Mouse (Mus musculus) CH12.LX (cell line): Measurements from ENCODE around the gene BC107364. TPM values are rescaled to one million over a fixed set of nuclear protein-coding genes. Genes with fewer than 3 reads are reported as not detected.
A peak's percentile ranks its signal among the peaks of the same experiment; 100 is the strongest.
"Not testable (repeated sequence)": the region's sequence is repeated elsewhere in the genome, so short reads cannot be mapped to it uniquely, and the experiment has no call there.

Experiments
- DNase-seq: peaks from one replicate; pipeline ENCODE4 v3.0.0-alpha.2; 2013; ENCODE audit errors: extremely low read depth
- H3K27ac ChIP-seq: 2 replicates; pipeline ENCODE4 v1.5.1; 2012; ENCODE audit warnings: low read depth, mild to moderate bottlenecking, control low read depth, moderate library complexity; ENCODE audit not compliant: insufficient read depth
- H3K27me3 ChIP-seq: replicated peaks from 2 replicates; pipeline ENCODE3; 2012; ENCODE audit warnings: inconsistent platforms
- H3K36me3 ChIP-seq, 2 experiments: replicated peaks in 1 of 2; 2 replicates each; pipeline versions ENCODE3 to v1.6.1; 2012; ENCODE audit warnings: inconsistent platforms in 1 of 2, low read length in 1 of 2, mild to moderate bottlenecking in 1 of 2, mixed read lengths in 1 of 2, moderate library complexity in 1 of 2; ENCODE audit not compliant: control insufficient read depth in 1 of 2, insufficient read depth in 1 of 2
- H3K4me1 ChIP-seq, 2 experiments: 2 replicates each; pipeline ENCODE4 v1.6.1; 2012; ENCODE audit warnings: inconsistent platforms in 1 of 2, moderate library complexity in 1 of 2; ENCODE audit not compliant: insufficient read depth in 2 of 2, control insufficient read depth in 1 of 2
- H3K4me2 ChIP-seq: 2 replicates; pipeline ENCODE4 v1.6.1; 2012; ENCODE audit warnings: low read depth, mild to moderate bottlenecking, control low read depth; ENCODE audit not compliant: poor library complexity, insufficient read depth, severe bottlenecking
- H3K4me3 ChIP-seq, 3 experiments: fragments of 150-350 bp in 1 of 3; sonication (generic) in 1 of 3; replicated peaks in 1 of 3; 2 replicates each; pipeline versions ENCODE3 to v1.5.1; 2011 to 2012; ENCODE audit warnings: low read depth in 2 of 3, low read length in 2 of 3, mild to moderate bottlenecking in 2 of 3, moderate library complexity in 2 of 3, control low read depth in 1 of 3, improper control_type of control experiment in 1 of 3, inconsistent platforms in 1 of 3, mixed read lengths in 1 of 3; ENCODE audit not compliant: poor library complexity in 1 of 3
- H3K79me2 ChIP-seq: replicated peaks from 2 replicates; pipeline ENCODE4 v1.6.1; 2012; ENCODE audit warnings: mild to moderate bottlenecking, moderate library complexity; ENCODE audit not compliant: control insufficient read depth, poor library complexity, insufficient read depth, severe bottlenecking; ENCODE audit errors: extremely low read depth
- H3K9ac ChIP-seq: 2 replicates; pipeline ENCODE4 v1.6.1; 2012; ENCODE audit warnings: low read depth, mild to moderate bottlenecking, control low read depth, moderate library complexity; ENCODE audit not compliant: insufficient read depth
- H3K9me3 ChIP-seq: replicated peaks from 2 replicates; pipeline ENCODE3; 2012; ENCODE audit warnings: low read length, inconsistent platforms, mixed read lengths
- BHLHE40 ChIP-seq: IDR thresholded peaks from 2 replicates; pipeline ENCODE4 v1.6.1; 2011; ENCODE audit warnings: mild to moderate bottlenecking, low read depth, low read length, improper control_type of control experiment
- CHD1 ChIP-seq: IDR thresholded peaks from 2 replicates; pipeline ENCODE4 v1.6.1; 2012; ENCODE audit warnings: low read depth, low read length, improper control_type of control experiment, inconsistent platforms
- CHD2 ChIP-seq: IDR thresholded peaks from 2 replicates; pipeline ENCODE4 v1.6.1; 2011; ENCODE audit warnings: low read length, improper control_type of control experiment
- E2F4 ChIP-seq: IDR thresholded peaks from 2 replicates; pipeline ENCODE4 v1.6.1; 2011; ENCODE audit warnings: low read depth, low read length, improper control_type of control experiment; ENCODE audit not compliant: insufficient replicate concordance
- ELF1 ChIP-seq: IDR thresholded peaks from 2 replicates; pipeline ENCODE4 v1.6.1; 2014; ENCODE audit warnings: low read depth, mild to moderate bottlenecking, inconsistent platforms, low read length, improper control_type of control experiment
- EP300 ChIP-seq: IDR thresholded peaks from 2 replicates; pipeline ENCODE4 v1.6.1; 2011; ENCODE audit warnings: low read length, improper control_type of control experiment
- JUN ChIP-seq: IDR thresholded peaks from 2 replicates; pipeline ENCODE4 v1.6.1; 2011; ENCODE audit warnings: low read depth, mild to moderate bottlenecking, low read length, improper control_type of control experiment, moderate library complexity; ENCODE audit not compliant: insufficient read depth
- KAT2A ChIP-seq: IDR thresholded peaks from 2 replicates; pipeline ENCODE4 v1.6.1; 2012; ENCODE audit warnings: low read length, improper control_type of control experiment, inconsistent platforms; ENCODE audit not compliant: insufficient replicate concordance
- MAFK ChIP-seq: IDR thresholded peaks from 2 replicates; pipeline ENCODE4 v1.6.1; 2011; ENCODE audit warnings: low read length, improper control_type of control experiment; ENCODE audit not compliant: insufficient replicate concordance
- MEF2A ChIP-seq: IDR thresholded peaks from 2 replicates; pipeline ENCODE4 v1.6.1; 2014; ENCODE audit warnings: low read depth, mild to moderate bottlenecking, inconsistent platforms, low read length, improper control_type of control experiment, borderline replicate concordance
- MYC ChIP-seq: IDR thresholded peaks from 2 replicates; pipeline ENCODE4 v1.6.1; 2011; ENCODE audit warnings: low read depth, mild to moderate bottlenecking, improper control_type of control experiment, low read length
- NELFE ChIP-seq: IDR thresholded peaks from 2 replicates; pipeline ENCODE4 v1.6.1; 2011; ENCODE audit warnings: low read depth, low read length, improper control_type of control experiment
- NRF1 ChIP-seq: IDR thresholded peaks from 2 replicates; pipeline ENCODE4 v1.6.1; 2014; ENCODE audit warnings: low read depth, mild to moderate bottlenecking, inconsistent platforms, low read length, improper control_type of control experiment, moderate library complexity
- PAX5 ChIP-seq: IDR thresholded peaks from 2 replicates; pipeline ENCODE4 v1.6.1; 2012; ENCODE audit warnings: low read length, inconsistent platforms, mixed read lengths
- POLR2AphosphoS2 ChIP-seq: IDR thresholded peaks from 2 replicates; pipeline ENCODE4 v1.6.1; 2011; ENCODE audit warnings: low read depth, low read length, improper control_type of control experiment
- RCOR1 ChIP-seq: conservative IDR thresholded peaks from 2 replicates; pipeline ENCODE4 v1.6.1; 2012; ENCODE audit warnings: low read depth, mild to moderate bottlenecking, inconsistent platforms, low read length, improper control_type of control experiment
- SIN3A ChIP-seq: IDR thresholded peaks from 2 replicates; pipeline ENCODE4 v1.6.1; 2012; ENCODE audit warnings: low read length, improper control_type of control experiment, inconsistent platforms
- TBP ChIP-seq: conservative IDR thresholded peaks from 2 replicates; pipeline ENCODE4 v1.6.1; 2011; ENCODE audit warnings: low read depth, low read length, improper control_type of control experiment
- USF2 ChIP-seq: conservative IDR thresholded peaks from 2 replicates; pipeline ENCODE4 v1.6.1; 2011; ENCODE audit warnings: low read depth, low read length, improper control_type of control experiment
- ZC3H11A ChIP-seq: IDR thresholded peaks from 2 replicates; pipeline ENCODE4 v1.6.1; 2012; ENCODE audit warnings: low read depth, mild to moderate bottlenecking, inconsistent platforms, low read length, improper control_type of control experiment
- ZKSCAN1 ChIP-seq: IDR thresholded peaks from 2 replicates; pipeline ENCODE4 v1.6.1; 2012; ENCODE audit warnings: low read depth, inconsistent platforms, low read length, improper control_type of control experiment, borderline replicate concordance
- dilution Hi-C: fragments of 300-500 bp; cut with MboI; formaldehyde crosslinking; loops from 2 replicates; pipeline ENCODE4 v1.14.3; 2020; ENCODE audit warnings: low sequenced_read_pairs; ENCODE audit not compliant: extremely low pct_unique_long_range_greater_than_20kb, extremely low pct_ligation_motif_present
- in situ Hi-C: fragments of 300-500 bp; cut with MboI; formaldehyde crosslinking; loops from 3 replicates; pipeline ENCODE4 v1.14.3; 2019; ENCODE audit warnings: low sequenced_read_pairs, low pct_ligation_motif_present, low pct_unique_long_range_greater_than_20kb, mixed read lengths
- polyA plus RNA-seq: library from polyadenylated mRNA; unstranded; fragments of >175 nt; gene quantifications from 2 replicates; pipeline ENCODE4 v1.2.1, GENCODE M21; 2012; ENCODE audit warnings: low read depth; ENCODE audit not compliant: insufficient read length
- total RNA-seq, 2 experiments: library from RNA; depleted of rRNA; stranded (reverse); fragments of 300-350 nt in 1 of 2; fragments of >200 nt in 1 of 2; gene quantifications; 2 replicates each; pipeline ENCODE4 v1.2.3; 2012 to 2014

BC107364 gene
- total and polyA plus RNA-seq, 3 experiments: 0.13 TPM; not detected in 2

DNA sequence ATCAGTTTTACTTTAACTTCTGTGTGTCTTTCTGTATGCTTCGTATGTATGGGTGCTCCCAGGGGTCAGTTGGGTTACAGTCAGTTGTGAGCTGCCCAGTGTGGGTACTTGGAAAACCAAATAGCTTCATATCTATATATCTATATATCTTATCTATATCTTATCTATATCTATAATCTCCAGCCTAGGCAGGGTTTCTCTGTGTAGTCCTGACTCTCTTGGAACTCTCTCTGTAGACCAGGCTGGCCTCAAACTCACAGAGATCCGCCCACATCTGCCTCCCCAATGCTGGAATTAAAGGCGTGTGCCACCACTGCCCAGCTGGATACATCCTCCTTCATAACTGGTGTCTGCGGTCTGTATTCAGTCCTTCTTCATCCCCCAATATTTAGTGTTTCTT is 25.8 kb downstream of the BC107364 start (continued):
- TF ChIP-seq JUN: no peak

DNA sequence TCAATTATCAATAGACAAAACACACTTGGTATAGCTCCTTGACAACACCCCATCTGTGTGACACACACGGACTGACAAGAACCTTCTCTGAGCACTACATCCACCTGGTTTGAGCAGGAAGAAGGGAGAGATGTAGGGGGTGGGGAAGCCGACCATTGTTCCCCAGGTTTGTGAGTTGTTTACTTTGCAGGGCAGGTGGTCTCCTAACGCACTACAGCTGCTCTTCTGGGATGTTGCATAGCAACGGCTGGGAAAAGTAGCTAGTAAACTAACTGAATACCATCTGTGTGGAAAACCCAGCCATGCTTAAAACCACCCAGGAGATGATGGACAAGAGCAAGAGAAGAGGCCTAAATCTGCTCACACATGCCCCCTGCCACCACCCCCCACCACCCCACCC is 27.7 kb downstream of the BC107364 start:
- dilution Hi-C loops, H3K9me3 ChIP-seq, H3K27ac ChIP-seq, in situ Hi-C loops, DNase-seq, H3K79me2 ChIP-seq, H3K36me3 ChIP-seq, H3K27me3 ChIP-seq, H3K9ac ChIP-seq: not testable (repeated sequence)
- Histone ChIP-seq H3K4me1 (peaks cover 7 to 30% of the 10 kb centered on the region in 2 experiments), H3K4me2 (peak overlapping the region; percentile 32), H3K4me3 (peak overlapping the region in 2 of 3 experiments; percentile 12 to 35)

DNA sequence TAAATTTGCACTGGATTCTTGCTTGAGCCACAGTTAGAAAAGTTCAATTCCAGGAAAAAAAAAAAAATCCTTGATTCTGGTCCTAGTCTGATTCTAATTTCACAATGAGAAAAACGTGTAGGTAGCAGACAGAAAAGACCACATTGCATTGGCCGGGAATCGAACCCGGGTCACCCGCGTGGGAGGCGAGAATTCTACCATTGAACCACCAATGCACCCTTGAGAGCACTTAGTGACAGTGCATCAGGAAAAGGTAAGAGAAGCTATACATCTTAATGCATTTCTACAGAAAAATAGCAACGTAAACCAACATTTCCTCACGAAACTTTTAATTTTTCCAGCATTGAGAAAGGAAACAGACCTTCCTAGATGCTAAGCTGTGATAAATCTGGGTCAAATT is 28.2 kb downstream of the BC107364 start:
- Histone ChIP-seq H3K27me3 (peaks cover 2% of the 10 kb centered on the region), H3K27ac (no peak overlapping the region)
- TF ChIP-seq RCOR1 (no peak), SIN3A (no peak), ZC3H11A (no peak), E2F4 (0 out of 2 replicates have a peak, but pooled peaks have one; percentile 47), JUN (no peak), KAT2A (0 out of 2 replicates have a peak, but pooled peaks have one; percentile 54), CHD2 (no peak), TBP (peak; percentile 100), USF2 (no peak), EP300 (no peak), MEF2A (no peak), CHD1 (no peak), MYC (no peak), MAFK (peak; percentile 96), NRF1 (peak; percentile 54), BHLHE40 (no peak), POLR2AphosphoS2 (no peak), ZKSCAN1 (no peak), NELFE (no peak), PAX5 (no peak), ELF1 (peak; percentile 97)
- TF ChIP-seq, all 38 proteins: peak for 6
- no peaks in the 10 kb centered on the region for H3K79me2 ChIP-seq
- no peak overlapping the region for H3K9ac ChIP-seq
- peaks cover 5 to 24% of the 10 kb centered on the region in 2 experiments for H3K4me1 ChIP-seq
- DNase-seq: peak; percentile 65
- no peaks in the 10 kb centered on the region for H3K9me3 ChIP-seq
- in situ Hi-C loops (no loop called here), dilution Hi-C loops (no loop called here)
- H3K4me3 ChIP-seq: peak overlapping the region in 2 of 3 experiments; percentile 12 to 40
- peak overlapping the region; percentile 32; the same call in 1 of the 2 replicates for H3K4me2 ChIP-seq
- no peaks in the 10 kb centered on the region for H3K36me3 ChIP-seq
